Mouse (Mus musculus) olfactory bulb, adult 2 months (tissue): ENCODE results near the gene Zfp78. TPM values are rescaled to one million over a fixed set of nuclear protein-coding genes. Genes with fewer than 3 reads are reported as not detected.
A peak's percentile ranks its signal among the peaks of the same experiment; 100 is the strongest.

ENCODE experiments used
- H3K27ac ChIP-seq: fragments of 200-500 bp; 2 replicates; pipeline ENCODE4 v1.5.1; 2012; ENCODE audit warnings: low read depth, low read length; ENCODE audit not compliant: insufficient read depth
- H3K4me1 ChIP-seq: fragments of 200-500 bp; 2 replicates; pipeline ENCODE4 v1.6.1; 2012; ENCODE audit warnings: low read length; ENCODE audit not compliant: control insufficient read depth, insufficient read depth
- H3K4me3 ChIP-seq: fragments of 200-500 bp; 2 replicates; pipeline ENCODE4 v1.5.1; 2012; ENCODE audit warnings: mild to moderate bottlenecking, low read depth, low read length, moderate library complexity; ENCODE audit not compliant: insufficient read depth
- CTCF ChIP-seq: fragments of 200-500 bp; IDR thresholded peaks from 2 replicates; pipeline ENCODE4 v1.5.1; 2012; ENCODE audit warnings: low read depth, mild to moderate bottlenecking, low read length, moderate library complexity; ENCODE audit not compliant: insufficient read depth
- POLR2A ChIP-seq: fragments of 200-500 bp; IDR thresholded peaks from 2 replicates; pipeline ENCODE4 v1.6.1; 2012; ENCODE audit warnings: mild to moderate bottlenecking, low read depth, low read length, moderate library complexity; ENCODE audit not compliant: insufficient read depth
- WGBS: fragments of 180-500 bp; shearing (Covaris S2); methylation state at CpG from one replicate; pipeline ENCODE4 v1.1.7; 2018; 5-methylcytosine and 5-hydroxymethylcytosine counted together
- polyA plus RNA-seq: library from polyadenylated mRNA; stranded (reverse); fragments of >200 nt; gene quantifications from 2 replicates; pipeline ENCODE4 v1.2.4, GENCODE M21; 2012; ENCODE audit warnings: low replicate concordance; ENCODE audit not compliant: missing spikeins, insufficient read depth, insufficient read length

Zfp78 gene
- polyA plus RNA-seq, 1 experiment, result not detected

DNA sequence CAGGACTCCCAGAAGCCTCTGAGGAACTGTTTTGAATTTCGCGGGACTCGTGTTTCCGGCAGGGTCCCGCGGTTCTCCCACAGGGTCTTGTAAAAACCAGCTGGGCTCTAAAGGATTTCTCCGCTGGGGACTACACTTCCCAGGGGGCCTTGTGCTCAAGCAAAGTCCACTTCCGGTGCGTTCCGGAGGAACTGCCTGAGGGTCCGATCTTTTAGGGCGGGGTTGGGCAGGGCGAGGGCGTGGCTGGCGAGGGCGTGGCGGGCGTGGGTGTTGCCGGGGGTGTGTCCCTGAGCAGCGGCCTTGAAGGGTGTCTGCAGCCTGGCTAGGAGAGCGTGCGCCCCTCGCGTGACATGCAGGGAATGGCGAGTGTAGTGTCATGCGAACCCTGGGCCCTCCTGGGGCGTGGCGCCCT, 20.0 kb downstream of the Zfp78 start, which contains the start of gene Zfp28:
TSS of gene Zfp28 (plus strand) at position 252 of the 412 bp plus-strand sequence.
- TF ChIP-seq POLR2A, result no peak
- no peak for TF ChIP-seq CTCF
- under 1% methylated on average over 28 of the region's 28 CpGs for WGBS
- Histone ChIP-seq H3K27ac (no peak within 1 kb of the TSS), H3K4me3 (peak within 1 kb of the TSS; percentile 80), H3K4me1 (no peaks in the 10 kb centered on the region; the same call in 1 of the 2 replicates)

DNA sequence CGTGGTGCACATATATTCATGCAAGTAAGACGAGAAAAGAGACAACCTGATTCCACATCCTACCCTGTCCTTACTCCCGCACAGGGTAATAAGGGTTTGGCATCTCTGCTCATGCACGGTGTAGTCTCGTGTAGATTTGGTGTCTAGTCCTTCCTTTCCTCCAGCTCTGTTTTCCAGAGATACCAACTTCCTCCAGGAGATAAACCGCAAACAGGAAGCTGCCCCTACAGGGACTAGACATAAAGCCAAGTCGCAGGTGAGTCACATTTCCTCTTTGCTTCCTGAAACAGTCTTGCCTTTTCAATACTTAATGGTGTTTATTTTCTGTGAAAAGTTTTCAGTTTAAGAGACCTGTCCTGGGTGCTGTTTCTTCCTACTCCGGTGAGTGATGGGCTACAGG, 20.9 kb downstream of the Zfp78 start:
- Histone ChIP-seq H3K4me1 (no peaks in the 10 kb centered on the region; the same call in 1 of the 2 replicates), H3K4me3 (no peak overlapping the region), H3K27ac (no peak overlapping the region)
- WGBS, result 60% methylated on average over 8 of the region's 8 CpGs
- TF ChIP-seq POLR2A (no peak), CTCF (no peak)

DNA sequence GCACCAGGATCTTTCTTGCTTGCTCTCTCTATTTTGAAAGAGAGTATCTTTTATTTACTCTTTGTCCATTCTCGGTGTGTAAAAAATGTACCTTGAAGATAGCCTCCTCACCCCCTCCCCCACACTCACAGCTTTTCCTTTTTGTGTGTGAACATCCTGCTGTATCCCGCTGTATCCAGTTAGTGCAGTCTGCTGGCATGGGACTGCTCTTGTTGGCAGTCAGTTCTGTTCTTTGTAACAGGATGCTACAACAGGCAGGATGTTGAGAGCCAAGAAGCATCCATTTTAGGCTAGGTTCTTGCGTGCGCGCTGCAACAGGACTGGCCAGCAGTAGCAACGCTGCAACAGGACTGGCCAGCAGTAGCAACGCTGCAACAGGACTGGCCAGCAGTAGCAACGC, 23.9 kb downstream of the Zfp78 start:
- WGBS, result 87% methylated on average over 8 of the region's 8 CpGs
- Histone ChIP-seq H3K27ac (no peak overlapping the region), H3K4me3 (no peak overlapping the region), H3K4me1 (no peaks in the 10 kb centered on the region; the same call in 1 of the 2 replicates)
- TF ChIP-seq POLR2A (no peak), CTCF (no peak)

DNA sequence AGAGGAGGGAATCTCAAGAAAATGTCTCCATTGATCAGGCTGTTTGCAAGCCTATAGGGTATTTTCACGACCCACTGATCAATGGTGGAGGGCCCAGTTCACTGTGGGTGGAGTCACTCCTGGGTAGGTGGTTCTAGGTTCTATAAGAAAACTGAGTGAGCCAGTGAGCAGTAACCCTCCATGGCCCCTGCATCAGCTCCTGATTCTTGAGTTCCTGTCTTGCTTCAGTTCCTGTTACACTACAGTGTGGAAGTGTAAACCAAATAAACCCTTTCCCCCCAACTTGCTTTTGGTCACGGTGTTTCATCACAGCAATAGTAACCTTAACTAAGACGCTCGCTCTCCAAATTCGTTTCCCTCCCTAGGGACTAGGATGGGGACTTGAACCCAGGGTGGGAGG, 25.9 kb downstream of the Zfp78 start:
- 92% methylated on average over 5 of the region's 5 CpGs for WGBS
- Histone ChIP-seq H3K4me3 (no peak overlapping the region), H3K4me1 (no peaks in the 10 kb centered on the region), H3K27ac (no peak overlapping the region)
- no peak for TF ChIP-seq CTCF
- TF ChIP-seq POLR2A, result no peak

DNA sequence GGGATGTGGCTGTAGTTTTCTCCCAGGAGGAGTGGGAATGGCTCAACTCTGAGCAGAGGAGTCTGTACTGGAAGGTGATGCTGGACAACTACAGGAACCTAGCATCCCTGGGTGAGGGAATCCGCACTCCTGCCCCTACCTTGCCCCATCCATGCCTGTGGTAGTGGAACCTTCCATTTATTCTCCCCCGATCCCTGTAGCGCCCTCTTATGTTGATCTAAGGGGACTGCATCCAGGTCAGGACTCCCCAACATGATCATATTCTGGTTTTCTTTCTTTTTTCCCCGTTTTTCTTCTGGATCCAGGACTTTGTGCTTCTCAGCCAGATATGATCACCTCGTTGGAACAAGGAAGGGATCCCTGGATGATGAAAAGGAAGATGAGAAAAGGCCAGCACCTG, 26.4 kb downstream of the Zfp78 start:
- WGBS, result 68% methylated on average over 5 of the region's 5 CpGs
- Histone ChIP-seq H3K4me1 (no peaks in the 10 kb centered on the region), H3K27ac (no peak overlapping the region), H3K4me3 (no peak overlapping the region)
- TF ChIP-seq CTCF (no peak), POLR2A (no peak)

DNA sequence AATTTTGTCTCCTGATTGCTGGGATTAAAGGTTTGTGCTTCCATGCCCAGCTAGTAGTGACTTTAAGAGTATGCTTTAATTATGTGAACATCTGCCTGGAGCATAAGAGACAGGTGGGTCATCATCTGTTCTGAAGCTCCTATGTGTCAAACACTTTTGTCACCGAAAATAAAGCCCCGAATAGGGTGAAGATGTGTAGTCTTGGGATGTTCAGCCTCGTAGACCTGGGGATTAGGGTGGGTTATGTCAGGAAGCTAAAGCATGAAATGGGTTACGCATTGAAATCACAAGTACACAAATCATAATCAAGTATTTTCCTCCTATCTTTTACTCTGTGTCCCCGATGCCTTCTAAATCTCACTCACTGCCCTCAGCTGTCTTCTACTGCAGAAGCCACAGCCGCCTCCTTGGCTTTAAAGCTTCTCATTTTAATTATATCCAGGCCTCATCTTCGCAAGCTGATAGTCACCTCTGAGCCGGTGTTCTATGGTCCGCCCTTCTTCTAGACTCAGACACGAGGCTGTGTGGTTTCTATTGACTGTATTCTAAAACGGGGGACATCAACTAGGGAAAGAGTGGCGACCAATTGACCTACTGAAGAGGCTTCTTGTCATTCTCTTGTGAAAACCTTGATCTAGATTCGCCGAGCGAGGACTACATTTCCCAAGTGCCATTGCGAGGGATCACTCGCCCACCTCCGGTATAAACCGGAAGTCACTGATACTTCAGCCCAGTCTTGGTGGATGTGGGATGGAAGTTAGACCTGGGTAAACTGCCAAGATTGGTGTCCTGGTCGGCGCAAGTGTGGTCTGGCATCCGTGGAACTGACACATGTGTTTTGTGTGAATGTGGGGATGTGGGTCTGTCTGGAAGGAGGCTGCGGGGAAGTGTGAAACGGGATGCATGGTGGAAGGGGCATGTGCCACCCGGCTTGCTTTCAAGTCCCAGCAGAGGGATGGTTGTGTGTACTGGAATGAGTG, 35.2 kb downstream of the Zfp78 start, which contains the start of gene Smim17:
TSS of gene Smim17 (plus strand) at position 720 of the 980 bp plus-strand sequence.
- H3K4me1 ChIP-seq, result no peaks in the 10 kb centered on the region
- WGBS, result 20% methylated on average over 25 of the region's 25 CpGs
- H3K4me3 ChIP-seq, result peak within 1 kb of the TSS; percentile 86
- TF ChIP-seq CTCF, result no peak
- peak; percentile 42; the same call in 1 of the 2 replicates for TF ChIP-seq POLR2A
- peak within 1 kb of the TSS; percentile 43; the same call in 1 of the 2 replicates for H3K27ac ChIP-seq

DNA sequence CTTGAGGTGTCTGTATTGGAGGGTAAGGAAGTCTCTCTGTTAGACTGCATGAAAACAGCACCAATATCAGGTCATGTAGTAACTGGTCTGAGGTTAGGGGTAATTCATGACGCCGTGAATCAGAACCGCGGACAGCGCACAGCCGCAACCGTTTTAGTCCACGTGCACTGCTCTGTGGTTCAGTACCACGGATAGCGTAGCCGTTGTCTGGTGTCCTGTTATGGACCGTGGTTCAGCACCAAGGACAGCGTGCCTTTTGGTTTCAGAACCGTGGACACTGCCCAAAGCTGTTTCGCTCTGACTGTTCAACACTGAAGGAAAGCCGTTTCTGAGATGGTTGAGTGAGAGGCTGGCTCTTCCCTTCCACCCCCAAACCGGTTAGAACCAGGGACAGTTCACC, 47.0 kb downstream of the Zfp78 start, which contains the start of gene Gm20715:
TSS of gene Gm20715 (plus strand) at position 235 of the 400 bp plus-strand sequence.
- no peak within 1 kb of the TSS for H3K27ac ChIP-seq
- H3K4me3 ChIP-seq, result no peak within 1 kb of the TSS
- no peak for TF ChIP-seq POLR2A
- TF ChIP-seq CTCF, result no peak
- no peaks in the 10 kb centered on the region for H3K4me1 ChIP-seq
- WGBS, result 11% methylated on average over 17 of the region's 17 CpGs

DNA sequence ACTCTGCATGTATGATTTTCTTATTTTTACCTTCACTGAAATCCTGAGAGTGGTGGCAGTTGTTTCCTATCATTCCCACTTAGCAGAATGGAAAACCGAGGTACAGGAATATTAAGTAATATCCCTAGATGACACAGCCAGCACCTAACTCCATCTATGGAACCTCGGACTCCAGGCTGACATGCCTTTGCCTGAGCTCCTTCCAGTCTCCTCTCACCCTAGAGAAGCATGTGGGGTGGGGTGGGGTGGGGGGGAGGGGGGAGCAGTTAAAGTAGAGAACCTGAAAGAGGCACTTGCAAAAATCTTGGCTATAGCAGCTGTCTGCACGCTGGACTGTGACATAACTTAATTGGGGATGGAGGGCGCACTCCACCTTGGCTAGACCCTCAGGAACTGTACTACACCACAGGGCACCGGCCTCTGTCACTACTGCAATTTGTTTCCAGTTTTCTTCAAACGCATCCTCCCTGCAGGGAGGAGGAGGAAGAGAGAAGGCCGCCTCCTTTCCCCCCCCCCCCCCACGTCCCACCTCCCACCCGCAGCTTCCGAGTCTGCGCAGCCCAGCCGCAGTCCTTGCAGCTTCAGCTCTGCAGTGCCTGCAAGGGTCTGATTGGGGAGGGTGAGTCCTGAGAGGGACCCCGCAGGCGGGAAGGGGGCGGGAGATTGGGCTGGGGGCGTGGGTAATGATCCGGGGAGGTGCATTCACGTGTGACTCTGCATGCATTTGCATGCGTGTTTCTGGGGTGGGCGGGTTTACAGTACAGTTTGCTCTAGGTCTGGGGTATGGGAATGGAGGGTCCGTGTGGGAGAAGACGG, 51.8 kb downstream of the Zfp78 start:
- 3% methylated on average over 22 of the region's 22 CpGs for WGBS
- Histone ChIP-seq H3K4me1 (peaks cover 4% of the 10 kb centered on the region; the same call in 1 of the 2 replicates), H3K4me3 (peak overlapping the region; percentile 55), H3K27ac (no peak overlapping the region)
- TF ChIP-seq CTCF, result no peak

DNA sequence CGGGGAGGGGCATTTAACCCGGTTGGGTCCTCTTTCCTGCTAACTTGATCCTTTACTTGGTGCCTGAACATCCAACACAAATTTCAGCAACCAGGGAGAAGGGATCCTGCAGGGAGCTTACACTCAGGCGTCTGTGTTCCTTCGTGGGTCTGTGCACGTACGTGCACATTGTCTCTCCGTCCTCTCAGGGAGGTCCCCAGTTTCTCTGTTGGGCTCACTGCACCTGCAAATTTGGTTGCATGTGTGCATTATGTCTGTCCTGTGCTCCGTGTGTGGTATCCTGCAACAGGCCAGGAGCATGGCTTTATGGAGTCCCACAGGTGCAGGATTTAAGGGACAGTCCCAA, 52.3 kb downstream of the Zfp78 start:
- Histone ChIP-seq H3K27ac (no peak overlapping the region), H3K4me3 (peak overlapping the region; percentile 55), H3K4me1 (peaks cover 4% of the 10 kb centered on the region)
- TF ChIP-seq CTCF (no peak), POLR2A (no peak)
- WGBS, result 8% methylated on average over 8 of the region's 8 CpGs
